Mouse (Mus musculus) bone marrow, adult 2 months (tissue): ENCODE results near the gene Crb2.

ENCODE experiments used
- CTCF ChIP-seq: fragments of 200-500 bp; IDR thresholded peaks from 2 replicates; pipeline ENCODE4 v1.5.1; 2011; ENCODE audit warnings: low read length, control low read depth; ENCODE audit not compliant: control insufficient read depth, insufficient read depth
- POLR2A ChIP-seq: fragments of 200-500 bp; IDR thresholded peaks from 2 replicates; pipeline ENCODE4 v1.6.1; 2011; ENCODE audit warnings: low read depth, mild to moderate bottlenecking, control low read depth, low read length, borderline replicate concordance; ENCODE audit not compliant: control insufficient read depth

DNA sequence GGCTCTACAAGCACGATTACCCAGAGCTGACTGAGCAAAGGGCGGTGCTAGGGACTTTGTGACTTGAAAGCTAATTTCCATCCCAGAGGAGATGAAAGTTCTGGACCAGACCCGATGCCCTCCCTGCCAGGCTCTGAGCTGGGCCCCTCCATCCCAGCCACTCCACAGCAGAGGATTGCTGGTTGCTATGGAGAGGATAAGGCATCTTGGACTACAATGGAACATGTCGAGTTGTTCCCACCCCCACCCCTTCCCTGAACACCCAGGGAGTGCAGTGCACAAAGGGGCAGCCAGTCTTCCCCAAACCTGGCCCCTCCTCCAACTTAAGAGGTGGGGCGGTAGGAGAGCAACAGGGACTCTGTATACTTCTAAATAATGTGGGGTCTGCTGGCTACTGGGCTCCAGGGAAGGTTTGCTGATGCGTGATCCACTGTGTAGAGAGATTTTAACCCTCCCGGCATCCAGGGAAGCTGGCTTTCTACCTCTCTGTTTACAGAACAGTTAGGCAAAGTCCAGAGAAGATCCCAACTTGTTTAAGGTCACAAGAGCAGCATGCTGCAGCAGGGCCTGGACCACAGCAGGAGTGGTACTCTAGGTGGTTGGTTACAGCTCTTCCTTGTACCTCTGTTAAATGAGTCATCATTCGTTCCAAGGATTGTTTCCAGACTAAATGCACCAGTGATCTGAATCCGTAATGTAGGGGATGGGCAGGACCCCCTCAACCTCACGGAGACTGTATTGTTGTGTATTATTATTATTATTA is 2.1 kb downstream of the Crb2 start:
- no peak for TF ChIP-seq CTCF
- no peak for TF ChIP-seq POLR2A
